Mouse (Mus musculus): Measurements from ENCODE around the gene Gucy2c. TPM values are rescaled to one million over a fixed set of nuclear protein-coding genes. Genes with fewer than 3 reads are reported as not detected.
"Not testable (repeated sequence)": the region's sequence is repeated elsewhere in the genome, so short reads cannot be mapped to it uniquely, and the experiment has no call there.

Gene Gucy2c
- polyA plus RNA-seq, 1 experiment from 2014 or later = 13.3 TPM

DNA sequence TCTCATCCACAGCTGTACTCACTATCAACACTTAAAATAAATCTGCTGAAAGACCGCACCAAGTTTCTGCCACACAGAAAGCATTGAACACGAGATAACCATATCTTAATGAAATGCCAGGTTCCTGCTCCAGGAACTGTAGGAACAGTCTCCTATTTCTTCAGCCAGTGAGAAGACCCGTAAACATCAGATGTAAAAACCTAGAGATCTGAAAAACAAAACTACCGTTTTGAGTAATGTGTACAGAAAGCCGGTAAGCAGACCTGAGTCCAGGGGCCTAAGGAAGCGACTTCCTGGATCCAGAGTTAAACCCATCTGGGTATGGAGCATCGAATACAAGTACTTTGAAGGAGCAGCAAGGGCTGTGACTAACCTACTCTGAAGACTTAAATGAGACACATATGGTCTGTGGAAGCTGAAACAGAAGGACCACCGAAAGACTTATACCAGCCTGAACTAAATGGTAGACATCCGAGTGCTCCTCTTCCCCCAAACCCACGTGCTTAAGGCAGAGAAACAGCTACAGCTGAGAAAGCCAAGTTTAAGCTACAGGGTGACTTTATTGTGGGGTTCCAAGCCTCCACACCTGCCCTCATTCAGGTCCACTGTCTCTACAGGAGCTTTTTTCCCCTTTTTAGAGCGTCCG, 21.7 kb upstream of the Gucy2c start:
- H3K9ac ChIP-seq = peak overlapping the region; percentile 82; the same call in 1 of the 2 replicates
- peak overlapping the region; percentile 56 for H3K4me3 ChIP-seq (replicated peaks)
- no peaks in the 10 kb centered on the region for H3K9me3 ChIP-seq
- peak overlapping the region; percentile 100 for H3K27ac ChIP-seq
- 13% methylated on average over 12 of the region's 12 CpGs for WGBS
- no peak for ATAC-seq (ENCODE audit: insufficient read depth, low FRiP score, low read depth)
- H3K27me3 ChIP-seq (replicated peaks) = no peaks in the 10 kb centered on the region
- H3K36me3 ChIP-seq = no peaks in the 10 kb centered on the region
- H3K4me1 ChIP-seq = peaks cover 13% of the 10 kb centered on the region; the same call in 1 of the 2 replicates
- H3K4me2 ChIP-seq = peak overlapping the region; percentile 81

DNA sequence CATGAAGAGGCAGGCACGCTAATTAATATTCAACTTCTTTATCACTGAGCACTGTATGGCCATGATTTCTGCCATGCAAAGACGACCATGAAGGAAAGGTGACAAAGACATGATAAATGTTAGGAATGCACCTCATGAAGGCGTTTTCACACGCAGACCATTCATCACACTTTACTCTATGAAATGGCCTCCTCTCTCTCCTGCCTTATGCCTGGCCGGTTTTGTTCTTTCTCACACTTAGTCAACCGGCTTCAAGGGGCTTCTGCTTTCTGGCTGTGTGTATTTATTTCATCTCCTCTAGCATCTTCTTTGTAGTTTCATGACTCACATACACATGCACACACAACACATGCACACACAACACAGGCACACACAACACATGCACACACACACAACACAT, 19.7 kb upstream of the Gucy2c start:
- H3K4me2 ChIP-seq = no peak overlapping the region

DNA sequence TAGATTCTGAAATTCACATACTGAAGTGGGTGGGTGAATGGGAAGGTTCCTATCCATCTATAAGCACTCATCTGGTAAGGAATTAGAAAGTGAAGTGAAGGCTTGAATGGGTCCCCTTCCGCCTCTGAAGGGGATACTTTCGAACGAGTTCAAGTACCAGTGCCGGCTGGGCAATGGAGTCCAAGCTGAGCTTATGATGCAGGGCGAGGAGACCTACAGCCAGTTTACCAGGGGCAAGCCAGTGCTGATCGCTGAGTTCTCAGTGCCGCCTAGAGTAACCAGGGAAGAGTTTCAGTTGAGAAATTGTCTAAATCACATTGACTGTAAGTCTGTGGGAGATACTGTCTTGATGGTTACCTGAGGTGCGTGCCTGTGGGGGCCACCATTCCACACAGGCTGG, 19.1 kb upstream of the Gucy2c start:
- no peak overlapping the region for H3K4me3 ChIP-seq (replicated peaks)
- no peak overlapping the region for H3K27ac ChIP-seq
- no peak overlapping the region for H3K4me2 ChIP-seq
- no peaks in the 10 kb centered on the region for H3K27me3 ChIP-seq (replicated peaks)
- 90% methylated on average over 8 of the region's 8 CpGs for WGBS
- H3K9me3 ChIP-seq = no peaks in the 10 kb centered on the region
- H3K36me3 ChIP-seq = no peaks in the 10 kb centered on the region
- H3K4me1 ChIP-seq = peaks cover 9% of the 10 kb centered on the region; the same call in 1 of the 2 replicates
- no peak overlapping the region for H3K9ac ChIP-seq
- no peak for ATAC-seq (ENCODE audit: insufficient read depth, low FRiP score, low read depth)

More for the DNA sequence above, 19.7 kb upstream of the Gucy2c start:
- no peak for ATAC-seq (ENCODE audit: insufficient read depth, low FRiP score, low read depth)
- Histone ChIP-seq H3K9me3 (no peaks in the 10 kb centered on the region), H3K27me3 (replicated peaks) (no peaks in the 10 kb centered on the region), H3K4me1 (peaks cover 9% of the 10 kb centered on the region; the same call in 1 of the 2 replicates), H3K36me3 (no peaks in the 10 kb centered on the region), H3K27ac (no peak overlapping the region), H3K4me3 (replicated peaks) (no peak overlapping the region), H3K9ac (no peak overlapping the region)
- 60% methylated on average over 6 of the region's 6 CpGs for WGBS

DNA sequence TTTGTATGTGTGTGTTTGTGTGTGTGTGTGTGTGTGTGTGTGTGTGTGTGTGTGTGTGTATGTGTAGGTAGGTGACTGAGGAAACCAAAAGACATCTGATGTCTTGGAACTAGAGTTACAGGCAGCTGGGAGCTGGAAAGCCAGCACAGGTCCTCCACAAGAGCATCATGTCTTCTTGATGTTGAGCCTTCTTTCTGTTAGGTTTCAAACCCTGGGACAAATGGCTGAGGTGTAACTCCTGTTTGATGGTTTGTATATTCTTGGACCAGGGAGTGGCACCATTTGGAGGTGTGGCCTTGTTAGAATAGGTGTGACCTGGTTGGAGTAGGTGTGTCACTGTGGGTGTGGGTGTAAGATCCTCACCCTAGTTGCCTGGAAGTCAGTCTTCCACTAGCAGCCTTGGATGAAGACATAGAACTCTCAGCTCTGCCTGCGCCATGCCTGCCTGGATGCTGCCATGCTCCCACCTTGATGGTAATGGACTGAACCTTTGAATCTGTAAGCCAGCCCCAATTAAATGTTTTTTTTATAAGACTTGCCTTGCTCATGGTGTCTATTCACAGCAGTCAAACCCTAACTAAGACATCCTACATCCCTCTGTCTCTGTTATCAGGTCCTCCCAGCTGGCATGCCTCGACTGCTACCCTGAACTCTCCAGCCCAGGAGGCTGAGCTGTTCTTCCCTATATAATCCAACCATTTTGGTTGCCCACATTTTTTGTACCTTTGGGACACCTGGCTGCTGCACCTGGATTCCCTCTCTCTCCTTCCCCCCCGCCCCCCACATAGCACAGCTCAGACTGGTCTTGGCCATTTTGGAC, 16.5 kb upstream of the Gucy2c start:
- 73% methylated on average over 3 of the region's 3 CpGs for WGBS
- not testable (repeated sequence) for H3K4me1 ChIP-seq; H3K4me3 ChIP-seq (replicated peaks); H3K27me3 ChIP-seq (replicated peaks); H3K27ac ChIP-seq; H3K9ac ChIP-seq; H3K4me2 ChIP-seq; H3K36me3 ChIP-seq; H3K9me3 ChIP-seq
- ATAC-seq (ENCODE audit: insufficient read depth, low FRiP score, low read depth) = peak; percentile 85

DNA sequence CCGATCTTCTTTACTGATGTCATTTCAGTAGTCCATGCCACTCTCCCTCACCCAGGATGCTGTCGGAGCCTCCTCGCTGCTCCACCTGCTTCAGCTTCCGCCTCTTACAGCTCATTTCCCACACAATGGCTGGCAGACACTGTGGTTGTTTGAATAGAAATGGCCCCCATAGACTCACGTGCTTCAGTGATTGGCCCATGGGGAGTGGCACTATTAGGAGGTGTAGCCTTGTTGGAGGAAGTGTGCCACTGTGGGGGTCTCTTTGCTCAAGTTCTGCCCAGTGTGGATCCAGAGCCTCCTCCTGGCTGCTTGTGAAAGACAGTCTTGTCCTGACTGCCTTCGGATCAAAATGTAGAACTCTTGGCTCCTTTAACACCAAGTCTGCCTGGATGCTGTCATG, 14.3 kb upstream of the Gucy2c start:
- Histone ChIP-seq H3K9ac (no peak overlapping the region), H3K27ac (no peak overlapping the region), H3K4me2 (no peak overlapping the region), H3K27me3 (replicated peaks) (no peaks in the 10 kb centered on the region), H3K36me3 (no peaks in the 10 kb centered on the region), H3K9me3 (no peaks in the 10 kb centered on the region), H3K4me3 (replicated peaks) (no peak overlapping the region), H3K4me1 (0 out of 2 replicates have a peak, but pooled peaks cover 4% of the 10 kb centered on the region)
- no peak for ATAC-seq (ENCODE audit: insufficient read depth, low FRiP score, low read depth)
- 51% methylated on average over 6 of the region's 6 CpGs for WGBS

DNA sequence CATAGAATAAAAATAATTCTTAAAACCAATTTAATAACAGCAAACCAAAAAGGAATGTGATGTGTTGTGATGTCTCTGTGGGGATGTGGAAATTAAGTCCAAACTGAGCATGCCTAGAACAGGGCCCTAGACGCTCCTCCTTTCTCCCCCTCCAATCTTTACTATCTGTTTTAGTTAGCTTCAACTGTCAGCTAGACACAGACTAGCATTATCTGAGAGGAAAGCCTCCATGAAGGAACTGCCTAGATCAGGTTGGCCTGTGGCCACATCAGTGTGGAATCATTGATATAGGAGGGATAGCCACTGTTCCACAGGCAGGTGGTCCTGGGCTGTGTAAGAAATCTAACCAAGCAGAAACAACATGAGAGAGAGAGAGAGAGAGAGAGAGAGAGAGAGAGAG, 13.5 kb upstream of the Gucy2c start:
- Histone ChIP-seq H3K36me3 (no peaks in the 10 kb centered on the region), H3K4me2 (no peak overlapping the region), H3K9me3 (no peaks in the 10 kb centered on the region), H3K27ac (no peak overlapping the region), H3K27me3 (replicated peaks) (no peaks in the 10 kb centered on the region), H3K9ac (no peak overlapping the region), H3K4me3 (replicated peaks) (no peak overlapping the region), H3K4me1 (0 out of 2 replicates have a peak, but pooled peaks cover 4% of the 10 kb centered on the region)
- WGBS = 70% methylated on average over 1 of the region's 1 CpGs
- no peak for ATAC-seq (ENCODE audit: insufficient read depth, low FRiP score, low read depth)

DNA sequence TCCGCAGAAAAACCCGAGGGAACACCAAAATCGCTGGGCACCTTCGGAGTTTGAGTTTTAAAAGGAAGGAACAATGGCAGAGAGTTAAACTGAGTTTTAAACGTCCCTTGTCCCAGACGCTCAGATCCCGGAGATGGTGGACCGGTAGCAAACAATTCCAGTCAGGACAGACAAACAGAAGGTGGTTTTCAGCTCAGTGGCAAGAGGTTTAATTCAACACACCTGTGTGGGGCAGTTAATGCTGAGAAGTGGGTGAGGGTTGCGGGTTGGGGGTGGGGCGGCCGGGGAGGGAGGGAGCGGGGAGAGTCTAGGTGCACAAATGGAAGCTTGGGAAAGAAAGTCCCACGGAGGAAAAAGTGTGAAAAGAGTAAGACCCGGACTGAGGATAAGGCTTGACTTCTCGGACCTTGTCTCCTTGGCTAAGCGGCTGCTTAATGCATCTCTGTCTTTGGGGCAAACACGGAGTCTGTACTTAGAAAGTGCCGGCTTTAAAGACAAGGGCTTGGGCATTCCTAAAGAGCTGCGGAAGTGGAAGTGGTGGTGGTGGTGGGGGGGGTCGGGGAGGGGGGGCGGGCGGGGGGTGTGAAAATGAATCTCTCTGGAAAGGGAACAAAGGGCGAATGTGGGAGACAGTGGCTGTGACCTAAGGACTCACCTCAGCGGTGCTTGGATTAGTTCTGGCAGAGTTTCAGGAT, 12.4 kb upstream of the Gucy2c start:
- no peak for ATAC-seq (ENCODE audit: insufficient read depth, low FRiP score, low read depth)
- no peak overlapping the region for H3K27ac ChIP-seq
- no peaks in the 10 kb centered on the region for H3K9me3 ChIP-seq
- H3K9ac ChIP-seq = 0 out of 2 replicates have a peak overlapping the region, but pooled peaks have one; percentile 12
- no peaks in the 10 kb centered on the region for H3K36me3 ChIP-seq
- peaks cover 4% of the 10 kb centered on the region; the same call in 1 of the 2 replicates for H3K4me1 ChIP-seq
- H3K4me3 ChIP-seq (replicated peaks) = peak overlapping the region; percentile 39
- peak overlapping the region; percentile 74 for H3K4me2 ChIP-seq
- 2% methylated on average over 24 of the region's 24 CpGs for WGBS
- H3K27me3 ChIP-seq (replicated peaks) = no peaks in the 10 kb centered on the region

DNA sequence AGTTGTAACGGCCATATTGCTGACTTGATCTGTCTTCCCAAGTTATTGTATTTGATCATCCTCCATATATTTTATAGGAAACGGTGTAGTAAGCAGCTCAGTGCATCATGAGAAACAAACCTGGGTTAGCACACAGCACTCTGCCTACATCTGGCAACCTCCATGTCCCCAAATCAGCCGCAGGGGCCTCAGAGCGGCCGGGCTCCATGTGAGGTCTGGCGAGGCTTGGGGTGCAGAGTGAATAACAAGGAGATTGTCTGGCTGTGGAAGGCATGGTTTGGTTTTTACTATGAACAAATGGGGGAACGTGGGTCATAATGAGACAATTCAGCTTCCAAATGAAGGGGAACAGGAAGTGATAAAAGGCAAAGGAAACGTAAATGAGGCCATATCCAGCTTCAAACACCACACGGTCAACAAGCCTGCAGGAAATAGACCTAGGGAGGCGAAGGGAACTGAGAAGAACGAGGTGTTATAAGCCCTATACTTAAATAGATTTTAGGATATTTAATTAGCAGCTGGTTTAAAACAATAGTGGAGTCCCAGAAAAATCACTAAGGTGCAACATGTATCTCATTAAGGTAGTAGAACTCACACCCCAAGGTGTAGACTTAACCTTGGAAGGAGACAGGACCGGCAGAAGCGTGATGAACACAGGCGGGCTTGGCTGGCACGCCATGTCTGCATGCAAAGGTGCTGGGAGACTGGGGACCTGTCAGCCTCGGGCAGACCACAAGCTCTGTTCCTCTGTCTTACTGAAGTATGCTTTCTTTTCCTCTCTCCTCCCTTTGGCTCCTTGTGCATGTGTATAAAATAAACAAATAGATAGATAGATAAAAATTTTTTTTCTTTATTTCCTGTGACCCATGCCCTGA, 11.6 kb upstream of the Gucy2c start:
- no peaks in the 10 kb centered on the region for H3K36me3 ChIP-seq

DNA sequence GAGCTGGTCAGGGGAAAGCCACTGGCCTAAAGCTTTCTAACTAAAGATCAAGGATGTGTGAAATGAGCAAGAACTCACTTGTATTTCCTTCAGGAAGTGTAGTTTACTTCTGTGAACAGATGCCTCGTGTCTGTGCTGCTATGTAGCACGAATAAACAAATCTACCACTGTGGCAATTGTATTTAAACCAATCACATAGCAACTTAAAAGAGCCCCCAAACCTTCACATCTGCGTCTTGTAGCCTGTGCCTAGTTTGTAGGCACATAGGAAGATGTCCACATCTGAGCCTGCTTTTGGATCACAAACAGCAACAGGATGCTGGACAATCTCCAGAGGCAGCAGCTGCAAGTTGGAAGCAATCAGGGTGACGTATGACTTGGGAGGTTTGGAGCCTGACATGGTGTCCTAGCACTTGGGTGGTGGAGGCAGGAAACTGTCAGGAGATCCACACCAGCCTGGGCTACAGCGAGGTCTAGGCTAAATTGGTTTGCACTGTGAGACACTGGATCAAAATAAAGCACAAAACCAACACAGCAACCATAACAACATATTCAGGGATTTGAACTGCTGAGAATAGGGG, 7.9 kb upstream of the Gucy2c start:
- Histone ChIP-seq H3K9me3 (no peaks in the 10 kb centered on the region), H3K4me1 (peaks cover 4% of the 10 kb centered on the region; the same call in 1 of the 2 replicates), H3K9ac (no peak overlapping the region), H3K27ac (peak overlapping the region; percentile 71), H3K4me3 (replicated peaks) (no peak overlapping the region), H3K36me3 (no peaks in the 10 kb centered on the region), H3K4me2 (no peak overlapping the region), H3K27me3 (replicated peaks) (no peaks in the 10 kb centered on the region)
- WGBS = 38% methylated on average over 5 of the region's 5 CpGs
- peak; percentile 76; the same call in 1 of the 2 replicates for ATAC-seq (ENCODE audit: insufficient read depth, low FRiP score, low read depth)

More for the DNA sequence above, 11.6 kb upstream of the Gucy2c start:
- no peak for ATAC-seq (ENCODE audit: insufficient read depth, low FRiP score, low read depth)
- Histone ChIP-seq H3K4me1 (peaks cover 4% of the 10 kb centered on the region; the same call in 1 of the 2 replicates), H3K27me3 (replicated peaks) (no peaks in the 10 kb centered on the region), H3K4me3 (replicated peaks) (peak overlapping the region; percentile 39), H3K4me2 (peak overlapping the region; percentile 74), H3K27ac (no peak overlapping the region), H3K9ac (no peak overlapping the region), H3K9me3 (no peaks in the 10 kb centered on the region)
- 33% methylated on average over 16 of the region's 16 CpGs for WGBS

DNA sequence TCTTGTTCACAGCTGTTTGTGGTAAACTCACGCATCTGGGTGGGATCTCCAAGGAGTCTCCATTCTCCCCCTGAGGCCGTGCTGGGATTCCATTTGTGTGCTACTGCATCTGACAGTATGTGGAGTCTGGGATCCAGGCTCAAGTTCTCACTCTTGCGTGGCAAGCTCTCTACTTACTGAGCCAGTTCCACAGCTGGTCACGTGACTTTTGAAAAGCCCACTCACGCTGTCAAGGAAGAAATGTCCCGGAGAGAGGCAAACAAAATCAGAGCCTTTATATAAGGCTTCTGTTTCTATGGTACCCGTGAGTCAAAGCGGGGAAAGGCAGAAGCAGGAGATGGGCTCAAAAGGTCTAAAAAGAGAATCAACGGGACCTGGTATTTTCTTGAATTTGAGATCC, 1.2 kb upstream of the Gucy2c start:
- H3K36me3 ChIP-seq = no peaks in the 10 kb centered on the region
- H3K9me3 ChIP-seq = no peaks in the 10 kb centered on the region
- no peak overlapping the region for H3K4me2 ChIP-seq
- H3K27me3 ChIP-seq (replicated peaks) = no peaks in the 10 kb centered on the region
- no peak overlapping the region for H3K27ac ChIP-seq
- H3K4me1 ChIP-seq = no peaks in the 10 kb centered on the region
- ATAC-seq (ENCODE audit: insufficient read depth, low FRiP score, low read depth) = no peak
- no peak overlapping the region for H3K9ac ChIP-seq
- WGBS = 78% methylated on average over 9 of the region's 9 CpGs
- no peak overlapping the region for H3K4me3 ChIP-seq (replicated peaks)

DNA sequence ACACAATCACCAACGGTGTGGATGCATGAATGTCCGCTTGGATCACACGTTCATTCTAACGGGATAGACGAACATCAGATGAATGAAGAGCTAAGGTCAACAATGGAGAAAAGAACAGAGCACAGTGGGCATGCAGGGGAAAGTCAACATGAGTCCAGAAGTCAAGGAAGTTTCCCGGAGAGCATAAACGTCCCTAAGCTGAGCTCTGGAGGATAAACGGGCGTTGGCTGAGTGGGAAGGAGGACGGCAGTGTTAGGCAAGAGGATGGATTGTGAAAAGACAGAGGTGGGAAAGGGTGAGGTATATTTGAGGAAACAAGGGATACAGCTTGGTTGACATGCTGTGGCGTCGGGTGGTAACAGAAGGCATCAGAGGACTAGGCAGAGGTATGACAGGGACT, 581 bp upstream of the Gucy2c start:
- Histone ChIP-seq H3K4me1 (no peaks in the 10 kb centered on the region), H3K36me3 (no peaks in the 10 kb centered on the region), H3K4me3 (replicated peaks) (no peak overlapping the region), H3K27ac (no peak overlapping the region), H3K27me3 (replicated peaks) (no peaks in the 10 kb centered on the region), H3K4me2 (no peak overlapping the region), H3K9ac (no peak overlapping the region), H3K9me3 (no peaks in the 10 kb centered on the region)
- ATAC-seq (ENCODE audit: insufficient read depth, low FRiP score, low read depth) = no peak
- WGBS = 75% methylated on average over 12 of the region's 12 CpGs

Measured in stomach, embryonic 15.5 days (tissue).